Mouse (Mus musculus): ENCODE results near the gene Gstp2. TPM values are rescaled to one million over a fixed set of nuclear protein-coding genes. Genes with fewer than 3 reads are reported as not detected.

Gene Gstp2
- polyA plus RNA-seq, 1 experiment: 6.7 TPM

GRCm38 (mm10) chr19:4056727-4057126 is 10.9 kb upstream of the Gstp2 start:
- H3K27me3 ChIP-seq (ENCODE audit: control insufficient read depth, insufficient read depth, insufficient read length): no peaks in the 10 kb centered on the region
- no peak overlapping the region for H3K4me2 ChIP-seq (ENCODE audit: low read depth)
- H3ac ChIP-seq (ENCODE audit: control insufficient read depth, insufficient read length): no peak overlapping the region
- TF ChIP-seq MYOD1 (IDR thresholded peaks at IDR 0.05; ENCODE audit: control insufficient read depth in 1 of 3, insufficient read length in 2 of 3, low read depth in 2 of 3) (peak in 1 of 3 experiments; percentile 21), MAX (IDR thresholded peaks at IDR 0.05; ENCODE audit: low read depth) (no peak)
- H3K36me3 ChIP-seq (ENCODE audit: control insufficient read depth, insufficient read depth): no peaks in the 10 kb centered on the region
- no peak overlapping the region for H3K4me3 ChIP-seq
- H3K79me2 ChIP-seq (ENCODE audit: control insufficient read depth, insufficient read depth): no peaks in the 10 kb centered on the region

GRCm38 (mm10) chr19:4055947-4056693 is 10.3 kb upstream of the Gstp2 start:
- Histone ChIP-seq H3K4me3 (no peak overlapping the region), H3K27me3 (ENCODE audit: control insufficient read depth, insufficient read depth, insufficient read length) (no peaks in the 10 kb centered on the region), H3ac (ENCODE audit: control insufficient read depth, insufficient read length) (no peak overlapping the region), H3K79me2 (ENCODE audit: control insufficient read depth, insufficient read depth) (no peaks in the 10 kb centered on the region), H3K4me2 (ENCODE audit: low read depth) (no peak overlapping the region), H3K36me3 (ENCODE audit: control insufficient read depth, insufficient read depth) (no peaks in the 10 kb centered on the region)
- TF ChIP-seq MYOD1 (IDR thresholded peaks at IDR 0.05; ENCODE audit: control insufficient read depth in 1 of 3, insufficient read length in 2 of 3, low read depth in 2 of 3) (peak in 2 of 3 experiments; percentile 44 to 82), TCF3 (IDR thresholded peaks at IDR 0.05; ENCODE audit: insufficient read length, low read depth) (no peak), POLR2A (IDR thresholded peaks at IDR 0.05; ENCODE audit: insufficient read length, low read depth) (no peak), E2F4 (IDR thresholded peaks at IDR 0.05; ENCODE audit: insufficient read depth) (no peak), SRF (IDR thresholded peaks at IDR 0.05; ENCODE audit: control insufficient read depth, insufficient read length, low read depth) (no peak), MYOG (IDR thresholded peaks at IDR 0.05; ENCODE audit: control insufficient read depth in 1 of 3, insufficient read depth in 1 of 3, insufficient read length in 2 of 3, low read depth in 2 of 3) (peak in 2 of 3 experiments; percentile 35 to 81)

GRCm38 (mm10) chr19:4055216-4055946 is 9.6 kb upstream of the Gstp2 start:
- no peak for TF ChIP-seq USF1 (IDR thresholded peaks at IDR 0.05; ENCODE audit: low read depth)
- no peak for TF ChIP-seq REST (IDR thresholded peaks at IDR 0.05; ENCODE audit: insufficient read depth, insufficient read length)
- no peak for TF ChIP-seq POLR2A (IDR thresholded peaks at IDR 0.05; ENCODE audit: insufficient read length, low read depth)
- TF ChIP-seq MYOD1 (IDR thresholded peaks at IDR 0.05; ENCODE audit: control insufficient read depth in 1 of 3, insufficient read length in 2 of 3, low read depth in 2 of 3): no peak
- no peak for TF ChIP-seq SRF (IDR thresholded peaks at IDR 0.05; ENCODE audit: control insufficient read depth, insufficient read length, low read depth)
- TF ChIP-seq MAX (IDR thresholded peaks at IDR 0.05; ENCODE audit: low read depth): no peak
- TF ChIP-seq TCF12 (IDR thresholded peaks at IDR 0.05; ENCODE audit: insufficient read depth, poor library complexity, severe bottlenecking): no peak
- TF ChIP-seq TCF3 (IDR thresholded peaks at IDR 0.05; ENCODE audit: insufficient read length, low read depth): no peak
- TF ChIP-seq E2F4 (IDR thresholded peaks at IDR 0.05; ENCODE audit: insufficient read depth): no peak
- TF ChIP-seq POLR2AphosphoS2 (IDR thresholded peaks at IDR 0.05; ENCODE audit: insufficient read length, low read depth): no peak
- no peak for TF ChIP-seq CEBPB (IDR thresholded peaks at IDR 0.05; ENCODE audit: insufficient read depth, poor library complexity, severe bottlenecking)
- no peak for TF ChIP-seq MYOG (IDR thresholded peaks at IDR 0.05; ENCODE audit: control insufficient read depth in 1 of 3, insufficient read depth in 1 of 3, insufficient read length in 2 of 3, low read depth in 2 of 3)
- no peak overlapping the region for H3ac ChIP-seq (ENCODE audit: control insufficient read depth, insufficient read length)
- H3K79me2 ChIP-seq (ENCODE audit: control insufficient read depth, insufficient read depth): no peaks in the 10 kb centered on the region
- no peak overlapping the region for H3K4me2 ChIP-seq (ENCODE audit: low read depth)
- no peak overlapping the region for H3K4me3 ChIP-seq
- no peaks in the 10 kb centered on the region for H3K36me3 ChIP-seq (ENCODE audit: control insufficient read depth, insufficient read depth)
- H3K27me3 ChIP-seq (ENCODE audit: control insufficient read depth, insufficient read depth, insufficient read length): no peaks in the 10 kb centered on the region

GRCm38 (mm10) chr19:4054613-4055012 is 8.8 kb upstream of the Gstp2 start:
- no peak overlapping the region for H3K4me2 ChIP-seq (ENCODE audit: low read depth)
- H3K27me3 ChIP-seq (ENCODE audit: control insufficient read depth, insufficient read depth, insufficient read length): no peaks in the 10 kb centered on the region
- no peaks in the 10 kb centered on the region for H3K36me3 ChIP-seq (ENCODE audit: control insufficient read depth, insufficient read depth)
- H3K79me2 ChIP-seq (ENCODE audit: control insufficient read depth, insufficient read depth): no peaks in the 10 kb centered on the region
- H3K4me3 ChIP-seq: no peak overlapping the region
- TF ChIP-seq POLR2AphosphoS2 (IDR thresholded peaks at IDR 0.05; ENCODE audit: insufficient read length, low read depth) (no peak), MAX (IDR thresholded peaks at IDR 0.05; ENCODE audit: low read depth) (no peak), TCF12 (IDR thresholded peaks at IDR 0.05; ENCODE audit: insufficient read depth, poor library complexity, severe bottlenecking) (no peak), SRF (IDR thresholded peaks at IDR 0.05; ENCODE audit: control insufficient read depth, insufficient read length, low read depth) (no peak), TCF3 (IDR thresholded peaks at IDR 0.05; ENCODE audit: insufficient read length, low read depth) (no peak), REST (IDR thresholded peaks at IDR 0.05; ENCODE audit: insufficient read depth, insufficient read length) (no peak)
- no peak overlapping the region for H3ac ChIP-seq (ENCODE audit: control insufficient read depth, insufficient read length)

GRCm38 (mm10) chr19:4052516-4053030 is 6.8 kb upstream of the Gstp2 start:
- no peaks in the 10 kb centered on the region for H3K79me2 ChIP-seq (ENCODE audit: control insufficient read depth, insufficient read depth)
- TF ChIP-seq MAX (IDR thresholded peaks at IDR 0.05; ENCODE audit: low read depth) (no peak), REST (IDR thresholded peaks at IDR 0.05; ENCODE audit: insufficient read depth, insufficient read length) (no peak), SRF (IDR thresholded peaks at IDR 0.05; ENCODE audit: control insufficient read depth, insufficient read length, low read depth) (no peak), USF1 (IDR thresholded peaks at IDR 0.05; ENCODE audit: low read depth) (no peak), POLR2A (IDR thresholded peaks at IDR 0.05; ENCODE audit: insufficient read length, low read depth) (no peak), TCF3 (IDR thresholded peaks at IDR 0.05; ENCODE audit: insufficient read length, low read depth) (no peak), MYOG (IDR thresholded peaks at IDR 0.05; ENCODE audit: control insufficient read depth in 1 of 3, insufficient read depth in 1 of 3, insufficient read length in 2 of 3, low read depth in 2 of 3) (no peak), MYOD1 (IDR thresholded peaks at IDR 0.05; ENCODE audit: control insufficient read depth in 1 of 3, insufficient read length in 2 of 3, low read depth in 2 of 3) (no peak), E2F4 (IDR thresholded peaks at IDR 0.05; ENCODE audit: insufficient read depth) (no peak), CEBPB (IDR thresholded peaks at IDR 0.05; ENCODE audit: insufficient read depth, poor library complexity, severe bottlenecking) (no peak), TCF12 (IDR thresholded peaks at IDR 0.05; ENCODE audit: insufficient read depth, poor library complexity, severe bottlenecking) (no peak), POLR2AphosphoS2 (IDR thresholded peaks at IDR 0.05; ENCODE audit: insufficient read length, low read depth) (no peak)
- H3K27me3 ChIP-seq (ENCODE audit: control insufficient read depth, insufficient read depth, insufficient read length): no peaks in the 10 kb centered on the region
- no peaks in the 10 kb centered on the region for H3K36me3 ChIP-seq (ENCODE audit: control insufficient read depth, insufficient read depth)
- H3ac ChIP-seq (ENCODE audit: control insufficient read depth, insufficient read length): no peak overlapping the region
- no peak overlapping the region for H3K4me2 ChIP-seq (ENCODE audit: low read depth)
- no peak overlapping the region for H3K4me3 ChIP-seq

Measured in myocyte (in vitro differentiated cells).